Mouse (Mus musculus): ENCODE measurements at regions not wholly inside any gene's neighbourhood (a gene's known extent, or its start where the extent isn't known, plus 50 kb on each side); places are given as distances from the start of the nearest gene placed in this dataset.

DNA sequence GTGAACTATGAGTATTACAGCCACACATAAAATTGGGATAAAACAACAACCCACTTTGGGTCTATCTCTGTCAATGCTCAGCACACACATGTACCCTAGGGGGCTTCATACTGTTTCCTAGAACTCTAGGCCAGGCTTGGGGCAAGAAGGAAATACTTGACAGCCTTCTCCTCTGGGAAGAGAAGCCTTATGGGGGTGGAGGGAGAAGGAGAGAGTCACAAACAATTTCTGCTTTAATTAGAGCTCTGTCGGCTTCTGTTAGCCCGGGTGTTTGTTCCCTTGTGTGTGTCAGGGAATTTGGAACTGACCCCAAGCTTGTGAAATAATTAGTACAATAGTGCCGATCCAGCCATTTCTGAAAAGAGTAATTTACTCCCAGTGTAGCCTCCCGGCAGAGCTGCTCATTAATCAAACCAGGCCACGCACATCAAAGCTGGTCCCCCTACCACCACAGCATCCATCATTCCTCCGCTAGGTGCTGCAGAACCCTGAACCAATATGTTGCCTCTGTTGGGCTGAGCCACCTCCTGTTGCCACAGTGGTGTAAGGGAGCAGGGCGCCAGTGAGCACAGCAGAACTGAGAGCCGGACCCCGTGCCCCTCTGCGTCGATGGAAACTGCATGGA, 307.3 kb downstream of the Tmem114 start:
- no peak overlapping the region for H3ac ChIP-seq (ENCODE audit: control insufficient read depth, insufficient read length)
- H3K27me3 ChIP-seq (ENCODE audit: control insufficient read depth, insufficient read depth, insufficient read length) = no peaks in the 10 kb centered on the region
- no peak overlapping the region for H3K4me3 ChIP-seq
- no peaks in the 10 kb centered on the region for H3K36me3 ChIP-seq (ENCODE audit: control insufficient read depth, insufficient read depth)
- no peak for TF ChIP-seq E2F4 (IDR thresholded peaks at IDR 0.05; ENCODE audit: insufficient read depth)
- no peak for TF ChIP-seq REST (IDR thresholded peaks at IDR 0.05; ENCODE audit: insufficient read depth, insufficient read length)
- no peak for TF ChIP-seq MAX (IDR thresholded peaks at IDR 0.05; ENCODE audit: low read depth)
- no peak for TF ChIP-seq TCF3 (IDR thresholded peaks at IDR 0.05; ENCODE audit: insufficient read length, low read depth)
- TF ChIP-seq CEBPB (IDR thresholded peaks at IDR 0.05; ENCODE audit: insufficient read depth, poor library complexity, severe bottlenecking) = no peak
- H3K4me2 ChIP-seq (ENCODE audit: low read depth) = no peak overlapping the region
- no peaks in the 10 kb centered on the region for H3K79me2 ChIP-seq (ENCODE audit: control insufficient read depth, insufficient read depth)

DNA sequence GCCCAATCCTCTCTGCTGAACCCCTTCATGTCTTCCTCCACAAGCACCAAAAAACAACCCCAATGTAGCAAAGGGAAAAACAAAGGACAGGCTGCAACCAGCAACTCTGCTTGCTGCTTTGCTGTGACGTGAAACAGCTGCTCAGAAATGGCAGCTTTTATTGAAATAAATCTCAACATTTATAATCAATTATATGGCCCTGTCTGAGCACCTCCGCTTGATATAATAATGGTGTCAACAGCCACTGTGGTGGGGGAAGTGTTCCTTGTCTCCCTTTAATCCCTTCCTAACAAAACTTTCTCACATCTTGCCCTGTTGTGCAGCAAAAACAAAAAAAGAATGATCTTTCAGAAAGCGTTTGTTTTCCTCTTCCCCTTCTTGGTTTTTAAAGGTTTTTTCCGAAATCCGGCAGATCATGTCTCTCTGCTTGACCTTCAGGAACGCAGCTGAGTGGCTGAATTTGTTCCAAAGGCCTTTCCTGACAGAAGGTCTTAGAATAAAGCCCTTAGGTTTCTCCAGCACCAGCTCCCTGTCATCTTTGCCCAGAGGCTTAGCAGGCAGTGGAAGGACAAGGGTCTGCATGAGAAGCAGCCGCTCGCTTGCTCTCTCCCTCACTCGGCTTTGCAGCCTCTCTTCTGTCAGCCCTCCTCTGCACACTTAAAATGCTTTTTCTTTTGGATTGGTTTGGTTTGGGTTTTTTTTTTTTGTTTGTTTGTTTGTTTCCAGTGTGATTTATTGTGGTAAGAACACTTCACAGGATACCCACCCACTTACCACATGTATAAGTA, 313.4 kb downstream of the Tmem114 start:
- H3K27me3 ChIP-seq (ENCODE audit: control insufficient read depth, insufficient read depth, insufficient read length) = no peaks in the 10 kb centered on the region
- no peaks in the 10 kb centered on the region for H3K36me3 ChIP-seq (ENCODE audit: control insufficient read depth, insufficient read depth)
- no peak overlapping the region for H3K4me3 ChIP-seq
- H3K4me2 ChIP-seq (ENCODE audit: low read depth) = no peak overlapping the region
- H3K79me2 ChIP-seq (ENCODE audit: control insufficient read depth, insufficient read depth) = no peaks in the 10 kb centered on the region
- no peak for TF ChIP-seq TCF12 (IDR thresholded peaks at IDR 0.05; ENCODE audit: insufficient read depth, poor library complexity, severe bottlenecking)
- no peak for TF ChIP-seq SRF (IDR thresholded peaks at IDR 0.05; ENCODE audit: control insufficient read depth, insufficient read length, low read depth)
- no peak for TF ChIP-seq TCF3 (IDR thresholded peaks at IDR 0.05; ENCODE audit: insufficient read length, low read depth)
- TF ChIP-seq POLR2AphosphoS2 (IDR thresholded peaks at IDR 0.05; ENCODE audit: insufficient read length, low read depth) = no peak
- no peak for TF ChIP-seq POLR2A (IDR thresholded peaks at IDR 0.05; ENCODE audit: insufficient read length, low read depth)
- no peak for TF ChIP-seq USF1 (IDR thresholded peaks at IDR 0.05; ENCODE audit: low read depth)
- no peak for TF ChIP-seq REST (IDR thresholded peaks at IDR 0.05; ENCODE audit: insufficient read depth, insufficient read length)
- TF ChIP-seq E2F4 (IDR thresholded peaks at IDR 0.05; ENCODE audit: insufficient read depth) = no peak
- no peak for TF ChIP-seq MYOD1 (IDR thresholded peaks at IDR 0.05; ENCODE audit: control insufficient read depth in 1 of 3, insufficient read length in 2 of 3, low read depth in 2 of 3)
- TF ChIP-seq CEBPB (IDR thresholded peaks at IDR 0.05; ENCODE audit: insufficient read depth, poor library complexity, severe bottlenecking) = no peak
- no peak for TF ChIP-seq MYOG (IDR thresholded peaks at IDR 0.05; ENCODE audit: control insufficient read depth in 1 of 3, insufficient read depth in 1 of 3, insufficient read length in 2 of 3, low read depth in 2 of 3)
- TF ChIP-seq MAX (IDR thresholded peaks at IDR 0.05; ENCODE audit: low read depth) = no peak
- no peak overlapping the region for H3ac ChIP-seq (ENCODE audit: control insufficient read depth, insufficient read length)

DNA sequence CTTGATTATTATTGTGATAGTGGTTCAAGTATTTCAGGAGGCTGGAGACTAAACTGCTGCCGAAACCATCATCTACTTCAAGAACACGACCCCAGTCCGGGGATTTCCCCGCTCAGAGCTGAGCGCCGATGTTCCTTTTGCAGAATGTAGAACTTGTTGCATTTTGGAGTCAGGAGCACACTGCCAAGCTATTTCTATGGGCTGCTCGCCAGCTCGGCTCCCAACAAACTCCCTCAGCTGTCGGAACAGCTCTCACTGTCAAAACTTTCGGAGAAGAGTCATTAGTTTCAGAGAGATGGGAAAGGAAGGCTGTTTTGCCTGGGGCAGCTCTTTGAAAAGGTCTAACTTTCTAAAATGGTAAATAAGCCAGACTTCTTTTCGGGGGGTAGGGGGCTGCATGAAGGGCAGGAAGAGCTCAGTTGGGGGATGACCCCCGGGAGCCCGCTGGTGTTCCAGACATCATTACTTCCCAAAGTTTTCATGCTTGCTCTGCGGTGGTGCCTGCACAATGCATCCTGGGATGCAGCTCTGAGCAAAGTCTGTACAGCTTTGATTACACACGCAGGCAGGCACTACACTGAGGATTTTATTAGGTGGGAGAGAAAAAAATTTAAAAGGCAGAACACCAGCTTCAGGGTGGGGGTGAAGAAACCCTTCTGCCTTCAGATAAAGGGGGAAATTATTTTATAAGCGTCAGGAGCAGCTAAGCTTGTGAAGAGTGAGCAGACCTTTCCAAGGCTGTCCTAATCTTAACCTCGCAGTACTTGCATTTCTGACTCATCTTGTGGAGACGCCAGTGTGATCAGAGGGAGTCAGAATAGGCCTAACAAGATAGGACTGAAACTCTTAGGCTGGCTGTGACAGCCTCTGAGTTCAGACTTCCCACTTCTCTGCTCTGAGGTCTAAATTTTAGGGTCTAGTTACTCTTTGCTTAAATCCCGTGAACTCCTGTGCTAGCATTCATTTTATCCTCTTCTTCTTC, 316.5 kb downstream of the Tmem114 start:
- Histone ChIP-seq H3K36me3 (ENCODE audit: control insufficient read depth, insufficient read depth) (no peaks in the 10 kb centered on the region), H3K4me2 (ENCODE audit: low read depth) (no peak overlapping the region), H3K4me3 (no peak overlapping the region), H3K27me3 (ENCODE audit: control insufficient read depth, insufficient read depth, insufficient read length) (no peaks in the 10 kb centered on the region), H3ac (ENCODE audit: control insufficient read depth, insufficient read length) (no peak overlapping the region), H3K79me2 (ENCODE audit: control insufficient read depth, insufficient read depth) (no peaks in the 10 kb centered on the region)
- no peak for TF ChIP-seq SRF (IDR thresholded peaks at IDR 0.05; ENCODE audit: control insufficient read depth, insufficient read length, low read depth)
- no peak for TF ChIP-seq REST (IDR thresholded peaks at IDR 0.05; ENCODE audit: insufficient read depth, insufficient read length)
- no peak for TF ChIP-seq POLR2AphosphoS2 (IDR thresholded peaks at IDR 0.05; ENCODE audit: insufficient read length, low read depth)
- TF ChIP-seq MAX (IDR thresholded peaks at IDR 0.05; ENCODE audit: low read depth) = no peak
- no peak for TF ChIP-seq TCF12 (IDR thresholded peaks at IDR 0.05; ENCODE audit: insufficient read depth, poor library complexity, severe bottlenecking)
- no peak for TF ChIP-seq MYOG (IDR thresholded peaks at IDR 0.05; ENCODE audit: control insufficient read depth in 1 of 3, insufficient read depth in 1 of 3, insufficient read length in 2 of 3, low read depth in 2 of 3)
- TF ChIP-seq CEBPB (IDR thresholded peaks at IDR 0.05; ENCODE audit: insufficient read depth, poor library complexity, severe bottlenecking) = no peak

DNA sequence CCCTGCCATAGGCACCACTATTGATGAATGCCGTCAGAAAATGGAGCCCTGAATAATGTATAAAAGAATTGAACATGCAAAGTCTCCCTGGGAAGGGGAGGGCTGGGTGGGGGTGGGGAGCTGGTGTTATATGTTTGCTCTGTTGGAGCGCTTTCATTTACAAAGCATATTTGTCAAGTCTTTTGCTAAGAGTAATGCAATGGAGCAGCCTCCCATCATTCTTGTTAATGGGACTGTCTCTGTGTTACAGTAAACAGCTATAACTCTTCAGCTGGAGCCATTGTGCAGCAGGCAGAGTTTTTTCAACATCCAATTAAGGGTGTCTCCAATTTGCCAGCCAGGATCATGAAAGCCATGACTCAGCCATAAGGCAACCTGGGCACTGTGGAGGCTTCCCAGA, 345.9 kb downstream of the Tmem114 start:
- Histone ChIP-seq H3K4me3 (no peak overlapping the region), H3K4me2 (ENCODE audit: low read depth) (no peak overlapping the region), H3ac (ENCODE audit: control insufficient read depth, insufficient read length) (no peak overlapping the region), H3K27me3 (ENCODE audit: control insufficient read depth, insufficient read depth, insufficient read length) (no peaks in the 10 kb centered on the region), H3K79me2 (ENCODE audit: control insufficient read depth, insufficient read depth) (no peaks in the 10 kb centered on the region), H3K36me3 (ENCODE audit: control insufficient read depth, insufficient read depth) (no peaks in the 10 kb centered on the region)
- TF ChIP-seq USF1 (IDR thresholded peaks at IDR 0.05; ENCODE audit: low read depth) = no peak
- no peak for TF ChIP-seq SRF (IDR thresholded peaks at IDR 0.05; ENCODE audit: control insufficient read depth, insufficient read length, low read depth)

DNA sequence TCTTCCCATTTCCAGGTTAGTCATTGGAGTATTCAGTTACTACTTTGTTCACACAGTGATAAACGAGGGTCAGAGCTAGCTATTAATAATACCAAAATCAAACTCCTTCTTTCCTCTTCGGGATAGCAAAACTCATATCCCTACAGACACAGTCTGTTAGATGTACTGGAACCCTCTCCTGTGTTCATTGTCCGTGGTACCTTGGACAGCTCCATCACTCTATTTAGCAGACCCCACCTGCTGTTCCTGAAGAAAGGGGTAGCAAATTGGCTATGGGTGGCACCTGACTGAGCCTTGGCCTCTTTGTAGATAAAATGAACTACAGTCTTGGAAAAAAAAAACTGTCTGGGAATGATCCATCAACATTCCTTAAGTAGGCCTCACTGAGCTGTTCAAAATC, 346.5 kb downstream of the Tmem114 start:
- no peak overlapping the region for H3K4me3 ChIP-seq
- H3K79me2 ChIP-seq (ENCODE audit: control insufficient read depth, insufficient read depth) = no peaks in the 10 kb centered on the region
- no peak overlapping the region for H3K4me2 ChIP-seq (ENCODE audit: low read depth)
- TF ChIP-seq POLR2A (IDR thresholded peaks at IDR 0.05; ENCODE audit: insufficient read length, low read depth) (no peak), TCF12 (IDR thresholded peaks at IDR 0.05; ENCODE audit: insufficient read depth, poor library complexity, severe bottlenecking) (no peak), POLR2AphosphoS2 (IDR thresholded peaks at IDR 0.05; ENCODE audit: insufficient read length, low read depth) (no peak), TCF3 (IDR thresholded peaks at IDR 0.05; ENCODE audit: insufficient read length, low read depth) (no peak), MAX (IDR thresholded peaks at IDR 0.05; ENCODE audit: low read depth) (no peak), REST (IDR thresholded peaks at IDR 0.05; ENCODE audit: insufficient read depth, insufficient read length) (no peak), USF1 (IDR thresholded peaks at IDR 0.05; ENCODE audit: low read depth) (no peak), MYOD1 (IDR thresholded peaks at IDR 0.05; ENCODE audit: control insufficient read depth in 1 of 3, insufficient read length in 2 of 3, low read depth in 2 of 3) (no peak), E2F4 (IDR thresholded peaks at IDR 0.05; ENCODE audit: insufficient read depth) (no peak)
- H3K27me3 ChIP-seq (ENCODE audit: control insufficient read depth, insufficient read depth, insufficient read length) = no peaks in the 10 kb centered on the region
- no peak overlapping the region for H3ac ChIP-seq (ENCODE audit: control insufficient read depth, insufficient read length)
- H3K36me3 ChIP-seq (ENCODE audit: control insufficient read depth, insufficient read depth) = no peaks in the 10 kb centered on the region

Measured in myocyte (in vitro differentiated cells).